Mouse (Mus musculus) heart, adult 8-10 months (tissue): ENCODE measurements around the gene Dmtf1. TPM values are rescaled to one million over a fixed set of nuclear protein-coding genes. Genes with fewer than 3 reads are reported as not detected.

Experiments used
- total RNA-seq, 4 experiments: library from RNA; stranded (reverse); gene quantifications; 2 replicates each; pipeline ENCODE4 v1.2.4; 2022

Gene Dmtf1
- total RNA-seq, 4 experiments from 2014 or later: 10.7 to 13.0 (median 11.3) TPM

Other genes starting within 250 kb of the Dmtf1 start
- 10 to 100 TPM; 19.7 to 23.7 (median 22.5) TPM for gene Crot, start 164.5 kb downstream of the Dmtf1 start, total RNA-seq
- 10 to 100 TPM in 2 of 4 experiments, 1 to 10 TPM in 2; 9.6 to 12.6 (median 10.1) TPM for gene Tmem243, start 61.1 kb downstream of the Dmtf1 start, total RNA-seq
- gene 9330182L06Rik, start 104.3 kb upstream of the Dmtf1 start, total RNA-seq: under 1 TPM; 0.14 to 0.35 (median 0.28) TPM